Mouse (Mus musculus) layer of hippocampus, postnatal 25 days (tissue): Measurements from ENCODE around the gene Htatsf1. TPM values are rescaled to one million over a fixed set of nuclear protein-coding genes. Genes with fewer than 3 reads are reported as not detected.
A peak's percentile ranks its signal among the peaks of the same experiment; 100 is the strongest.

Source experiments
- DNase-seq, 2 experiments: peaks; one replicate each; pipeline ENCODE4 v3.0.0; 2022; ENCODE audit warnings: mixed read lengths in 2 of 2, low spot score in 1 of 2; ENCODE audit errors: extremely low spot score in 1 of 2
- total RNA-seq, 2 experiments: library from RNA; stranded (reverse); gene quantifications; 2 replicates each; pipeline ENCODE4 v1.2.3; 2021

The Htatsf1 gene
- 10 to 100 TPM; 59.2 to 63.0 TPM for total RNA-seq

- peak; percentile 65 to 84 for DNase-seq
Measured at GRCm38 (mm10) chrX:57053174-57053992, at the start of gene Htatsf1. TSS of gene Htatsf1 (plus strand) at chrX:57053583.

GRCm38 (mm10) chrX:57012891-57013290 is 40.5 kb upstream of the Htatsf1 start:
- no peak for DNase-seq

GRCm38 (mm10) chrX:57042774-57043173 is 10.6 kb upstream of the Htatsf1 start, which contains the start of gene Brs3:
TSS of gene Brs3 (plus strand) at chrX:57043074.
- DNase-seq: no peak

GRCm38 (mm10) chrX:57043869-57044268 is 9.5 kb upstream of the Htatsf1 start:
- DNase-seq: no peak

GRCm38 (mm10) chrX:57052848-57053173 is 572 bp upstream of the Htatsf1 start:
- no peak for DNase-seq

GRCm38 (mm10) chrX:57053993-57054385 is 606 bp downstream of the Htatsf1 start:
- no peak for DNase-seq

GRCm38 (mm10) chrX:57081496-57081895 is 28.1 kb downstream of the Htatsf1 start:
- DNase-seq: no peak

- DNase-seq: no peak
Measured at GRCm38 (mm10) chrX:57087806-57088205, 34.4 kb downstream of the Htatsf1 start, which contains the start of gene Vgll1. TSS of gene Vgll1 (plus strand) at chrX:57088106.

- no peak for DNase-seq
Measured at GRCm38 (mm10) chrX:57103415-57103814, 50.0 kb downstream of the Htatsf1 start.

- no peak for DNase-seq
Measured at GRCm38 (mm10) chrX:57106956-57107355, 53.6 kb downstream of the Htatsf1 start.

Other genes starting within 250 kb of the Htatsf1 start
- gene Map7d3, start 231.3 kb upstream of the Htatsf1 start, total RNA-seq: under 1 TPM in 1 of 2 experiments, not detected in 1; 0.25 TPM
- gene Adgrg4, start 183.4 kb upstream of the Htatsf1 start, total RNA-seq: not detected
- under 1 TPM; 0.26 to 0.34 TPM for gene Brs3, start 10.5 kb upstream of the Htatsf1 start, total RNA-seq
- gene Vgll1, start 34.5 kb downstream of the Htatsf1 start, total RNA-seq: not detected
- gene Cd40lg, start 158.6 kb downstream of the Htatsf1 start, total RNA-seq: not detected